Mouse (Mus musculus) heart, embryonic 14.5 days (tissue): Measurements from ENCODE around the gene Pxn. TPM values are rescaled to one million over a fixed set of nuclear protein-coding genes. Genes with fewer than 3 reads are reported as not detected.

ENCODE experiments used
- ATAC-seq: fragments of 200-750 bp; cut with Nextera tagmentation; 2 replicates; pipeline ENCODE4 v1.8.0; 2017; ENCODE audit warnings: low read depth, moderate TSS enrichment; ENCODE audit not compliant: insufficient number of reproducible peaks, insufficient read depth, low FRiP score
- H3K27ac ChIP-seq, 2 experiments: fragments of 200-500 bp in 1 of 2; fragments of 300-500 bp in 1 of 2; sonication (generic) in 1 of 2; replicated peaks in 1 of 2; 2 replicates each; pipeline ENCODE4 v1.5.1; 2012 to 2014; ENCODE audit warnings: low read depth in 2 of 2, low read length in 2 of 2, control low read depth in 1 of 2, mild to moderate bottlenecking in 1 of 2, mixed read lengths in 1 of 2; ENCODE audit not compliant: control insufficient read depth in 1 of 2, insufficient read depth in 1 of 2
- H3K27me3 ChIP-seq: fragments of 300-500 bp; sonication (generic); 2 replicates; pipeline ENCODE4 v1.6.1; 2014; ENCODE audit warnings: mild to moderate bottlenecking, low read length, control low read depth; ENCODE audit not compliant: control insufficient read depth, insufficient read depth
- H3K36me3 ChIP-seq: fragments of 300-500 bp; sonication (generic); 2 replicates; pipeline ENCODE4 v1.6.1; 2014; ENCODE audit warnings: mild to moderate bottlenecking, control low read depth, low read length, mixed read lengths; ENCODE audit not compliant: control insufficient read depth, insufficient read depth
- H3K4me1 ChIP-seq, 2 experiments: fragments of 200-500 bp in 1 of 2; fragments of 300-500 bp in 1 of 2; sonication (generic) in 1 of 2; 2 replicates each; pipeline ENCODE4 v1.6.1; 2012 to 2014; ENCODE audit warnings: low read length in 2 of 2, control low read depth in 1 of 2, mixed read lengths in 1 of 2; ENCODE audit not compliant: control insufficient read depth in 2 of 2, insufficient read depth in 2 of 2
- H3K4me2 ChIP-seq: fragments of 300-500 bp; sonication (generic); 2 replicates; pipeline ENCODE4 v1.6.1; 2014; ENCODE audit warnings: mild to moderate bottlenecking, low read length
- H3K4me3 ChIP-seq, 2 experiments: fragments of 200-500 bp in 1 of 2; fragments of 300-500 bp in 1 of 2; sonication (generic) in 1 of 2; 2 replicates each; pipeline ENCODE4 v1.5.1; 2012 to 2014; ENCODE audit warnings: low read length in 2 of 2, mild to moderate bottlenecking in 2 of 2, control low read depth in 1 of 2, low read depth in 1 of 2, moderate library complexity in 1 of 2; ENCODE audit not compliant: control insufficient read depth in 1 of 2, insufficient read depth in 1 of 2
- H3K9ac ChIP-seq: fragments of 300-500 bp; sonication (generic); 2 replicates; pipeline ENCODE4 v1.6.1; 2014; ENCODE audit warnings: mild to moderate bottlenecking, low read length
- H3K9me3 ChIP-seq: fragments of 300-500 bp; sonication (generic); 2 replicates; pipeline ENCODE4 v1.6.1; 2016; ENCODE audit warnings: low read length, control low read depth; ENCODE audit not compliant: control insufficient read depth
- WGBS: fragments of 180-500 bp; shearing (Covaris S2); extraction: QIAGEN DNeasy Blood & Tissue Kit; methylation state at CpG from one replicate; pipeline ENCODE4 v1.1.7; 2014; 5-methylcytosine and 5-hydroxymethylcytosine counted together
- polyA plus RNA-seq: library from polyadenylated mRNA; unstranded; fragments of >200 nt; fragmentation: Nextera tagmentation; extraction: Ambion mirVana; gene quantifications from 2 replicates; pipeline ENCODE4 v1.2.1, GENCODE M21; 2014

The Pxn gene
- polyA plus RNA-seq, 1 experiment from 2014 or later = 19.1 TPM

DNA sequence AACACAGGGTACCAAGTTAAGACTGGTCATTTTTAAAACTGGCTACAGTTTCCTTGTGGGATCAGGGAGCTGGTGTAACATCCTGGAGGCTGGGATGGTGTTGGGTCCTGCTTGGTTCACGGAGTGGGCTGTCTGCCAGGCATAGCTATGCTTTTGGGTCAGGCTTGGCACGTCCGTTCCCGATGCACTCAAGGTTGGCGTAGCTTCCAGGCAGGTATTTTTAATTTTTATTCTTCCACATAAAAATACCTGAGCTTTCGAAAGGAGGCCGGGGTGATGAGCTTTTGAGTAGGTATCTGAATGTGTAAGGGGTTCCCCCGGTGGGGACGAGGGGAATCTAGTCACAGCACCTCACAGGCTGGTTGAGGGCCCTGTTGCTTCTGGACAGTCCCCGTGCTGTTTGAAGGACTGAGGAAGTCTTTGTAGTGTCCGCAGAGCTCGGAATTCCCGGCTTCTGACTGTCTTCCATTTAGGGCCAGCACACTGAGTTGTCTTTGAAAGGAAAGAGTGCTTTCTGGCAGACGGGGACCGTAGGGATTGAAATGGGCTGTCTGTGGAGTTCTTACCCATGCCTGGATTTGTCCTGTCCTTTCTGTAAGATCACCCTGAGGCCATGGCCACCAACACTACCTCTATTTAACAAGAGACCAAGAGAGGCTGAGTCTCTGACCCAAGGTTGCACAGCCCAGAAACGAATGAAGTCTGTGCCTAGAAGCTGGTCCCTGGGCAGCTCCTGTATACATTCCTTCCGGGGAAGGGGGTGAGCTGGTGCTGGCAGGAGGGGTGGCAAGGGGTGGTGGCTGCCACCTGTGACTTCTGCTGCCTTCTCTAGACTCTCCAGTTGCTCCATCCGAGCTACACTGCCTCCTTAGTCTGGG, 1.7 kb downstream of the Pxn start:
- WGBS = 39% methylated on average over 18 of the region's 18 CpGs
- H3K27ac ChIP-seq = peak overlapping the region; percentile 48 to 73; a peak in 3 of 4 replicates
- H3K27me3 ChIP-seq = no peaks in the 10 kb centered on the region
- H3K4me2 ChIP-seq = peak overlapping the region; percentile 90
- H3K9ac ChIP-seq = peak overlapping the region; percentile 98
- ATAC-seq = no peak
- peak overlapping the region; percentile 96 to 98 for H3K4me3 ChIP-seq
- peaks cover 24 to 37% of the 10 kb centered on the region in 2 experiments for H3K4me1 ChIP-seq
- H3K36me3 ChIP-seq = no peaks in the 10 kb centered on the region; the same call in 1 of the 2 replicates
- no peaks in the 10 kb centered on the region for H3K9me3 ChIP-seq

GRCm38 (mm10) chr5:115508859-115509147, 2.3 kb downstream of the Pxn start:
- 43% methylated on average over 10 of the region's 10 CpGs for WGBS
- H3K9ac ChIP-seq = peak overlapping the region; percentile 98
- no peak for ATAC-seq
- H3K27me3 ChIP-seq = no peaks in the 10 kb centered on the region
- H3K4me1 ChIP-seq = peaks cover 26 to 41% of the 10 kb centered on the region in 2 experiments
- H3K36me3 ChIP-seq = no peaks in the 10 kb centered on the region; the same call in 1 of the 2 replicates
- peak overlapping the region in 1 of 2 experiments; percentile 73; a peak in 2 of 4 replicates for H3K27ac ChIP-seq
- no peaks in the 10 kb centered on the region for H3K9me3 ChIP-seq
- peak overlapping the region; percentile 90 for H3K4me2 ChIP-seq
- peak overlapping the region; percentile 96 to 98 for H3K4me3 ChIP-seq

GRCm38 (mm10) chr5:115509321-115509761, 2.9 kb downstream of the Pxn start:
- peak overlapping the region; percentile 96 to 98 for H3K4me3 ChIP-seq
- H3K4me1 ChIP-seq = peaks cover 31 to 45% of the 10 kb centered on the region in 2 experiments
- no peaks in the 10 kb centered on the region; the same call in 1 of the 2 replicates for H3K36me3 ChIP-seq
- H3K9ac ChIP-seq = peak overlapping the region; percentile 98
- H3K9me3 ChIP-seq = no peaks in the 10 kb centered on the region
- H3K27ac ChIP-seq = peak overlapping the region; percentile 59 to 73
- no peaks in the 10 kb centered on the region for H3K27me3 ChIP-seq
- WGBS = 47% methylated on average over 15 of the region's 15 CpGs
- H3K4me2 ChIP-seq = peak overlapping the region; percentile 90
- ATAC-seq = no peak

- no peaks in the 10 kb centered on the region for H3K9me3 ChIP-seq
- peak overlapping the region; percentile 90 for H3K4me2 ChIP-seq
- peak overlapping the region; percentile 56 for H3K9ac ChIP-seq
- peak overlapping the region; percentile 96 to 98 for H3K4me3 ChIP-seq
- peaks cover 37 to 50% of the 10 kb centered on the region in 2 experiments for H3K4me1 ChIP-seq
- H3K27ac ChIP-seq = peak overlapping the region; percentile 59 to 73
- no peaks in the 10 kb centered on the region for H3K27me3 ChIP-seq
- ATAC-seq = no peak
- H3K36me3 ChIP-seq = no peaks in the 10 kb centered on the region; the same call in 1 of the 2 replicates
- 70% methylated on average over 15 of the region's 15 CpGs for WGBS
These were observed 3.6 kb downstream of the Pxn start for GRCm38 (mm10) chr5:115509790-115510689.

GRCm38 (mm10) chr5:115512375-115512774, 5.9 kb downstream of the Pxn start:
- Histone ChIP-seq H3K9me3 (no peaks in the 10 kb centered on the region), H3K36me3 (peaks cover under 1% of the 10 kb centered on the region; the same call in 1 of the 2 replicates), H3K4me1 (peaks cover 41 to 60% of the 10 kb centered on the region in 2 experiments), H3K4me3 (no peak overlapping the region), H3K4me2 (no peak overlapping the region), H3K9ac (no peak overlapping the region), H3K27ac (no peak overlapping the region), H3K27me3 (no peaks in the 10 kb centered on the region)
- ATAC-seq = no peak
- WGBS = 95% methylated on average over 7 of the region's 7 CpGs

DNA sequence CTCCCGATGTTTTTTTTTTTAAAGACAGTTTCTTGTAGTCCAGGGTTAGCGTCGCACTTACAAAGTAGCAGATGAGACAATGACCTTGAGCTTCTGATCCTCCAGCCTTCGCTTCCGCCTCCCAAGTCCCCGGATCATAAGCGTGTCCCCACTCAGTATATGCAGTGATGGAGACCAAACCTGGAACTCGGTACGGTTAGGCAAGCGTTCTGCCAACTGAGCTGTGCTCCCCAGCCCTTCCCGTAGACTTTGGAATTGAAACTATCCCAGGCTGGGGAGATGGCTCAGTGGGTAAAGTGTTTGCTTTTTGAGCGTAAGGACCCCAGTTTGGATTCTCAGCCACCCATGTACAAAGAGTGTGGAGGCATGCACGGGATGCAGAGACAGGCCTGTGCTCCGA, 6.8 kb downstream of the Pxn start:
- ATAC-seq = no peak
- Histone ChIP-seq H3K9me3 (no peaks in the 10 kb centered on the region), H3K4me3 (no peak overlapping the region), H3K4me2 (no peak overlapping the region), H3K27ac (no peak overlapping the region), H3K9ac (no peak overlapping the region), H3K4me1 (peaks cover 34 to 51% of the 10 kb centered on the region in 2 experiments), H3K27me3 (no peaks in the 10 kb centered on the region), H3K36me3 (peaks cover 3% of the 10 kb centered on the region; the same call in 1 of the 2 replicates)
- WGBS = 95% methylated on average over 14 of the region's 14 CpGs

- Histone ChIP-seq H3K4me1 (peaks cover 31 to 47% of the 10 kb centered on the region in 2 experiments), H3K9ac (no peak overlapping the region), H3K4me3 (no peak overlapping the region), H3K36me3 (peaks cover 3% of the 10 kb centered on the region; the same call in 1 of the 2 replicates), H3K27ac (peak overlapping the region in 1 of 2 experiments; percentile 92; a peak in 1 of 4 replicates), H3K4me2 (no peak overlapping the region), H3K9me3 (no peaks in the 10 kb centered on the region), H3K27me3 (no peaks in the 10 kb centered on the region)
- ATAC-seq = no peak
- 89% methylated on average over 16 of the region's 16 CpGs for WGBS
These were observed 7.2 kb downstream of the Pxn start for GRCm38 (mm10) chr5:115513721-115514120.
